Mouse (Mus musculus): Measurements from ENCODE around the gene Olfr630.

DNA sequence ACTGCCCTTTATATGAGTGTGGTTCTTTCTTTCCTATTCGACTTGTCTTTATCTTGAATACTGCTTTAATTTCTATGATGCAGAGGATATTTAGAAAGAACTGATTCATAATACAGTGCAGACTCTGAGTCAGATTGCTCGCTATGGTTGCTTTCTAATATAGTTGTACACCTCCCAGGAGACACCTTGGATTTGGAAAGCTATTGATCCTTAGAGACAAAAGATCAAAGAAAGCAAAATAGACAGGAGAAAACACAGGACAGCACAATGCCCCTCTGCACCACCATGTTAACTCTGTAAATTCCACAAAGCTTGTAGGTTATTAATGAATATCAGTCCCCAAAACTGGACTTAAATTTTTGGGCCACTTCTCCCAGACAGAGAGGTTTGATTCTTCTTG lies 12.3 kb downstream of the Olfr630 start, which contains the start of gene Olfr629:
- TF ChIP-seq CHD2 (IDR thresholded peaks at IDR 0.05; ENCODE audit: low read depth, low read length), result no peak
- TF ChIP-seq ZC3H11A (IDR thresholded peaks at IDR 0.05; ENCODE audit: borderline replicate concordance, low read depth, low read length), result no peak
- TF ChIP-seq ZNF384 (IDR thresholded peaks at IDR 0.05; ENCODE audit: low read depth, low read length), result no peak
